Mouse (Mus musculus): ENCODE results near the gene Fam189a1. TPM values are rescaled to one million over a fixed set of nuclear protein-coding genes. Genes with fewer than 3 reads are reported as not detected.

Gene Fam189a1
- total and polyA plus RNA-seq, 3 experiments = not detected

DNA sequence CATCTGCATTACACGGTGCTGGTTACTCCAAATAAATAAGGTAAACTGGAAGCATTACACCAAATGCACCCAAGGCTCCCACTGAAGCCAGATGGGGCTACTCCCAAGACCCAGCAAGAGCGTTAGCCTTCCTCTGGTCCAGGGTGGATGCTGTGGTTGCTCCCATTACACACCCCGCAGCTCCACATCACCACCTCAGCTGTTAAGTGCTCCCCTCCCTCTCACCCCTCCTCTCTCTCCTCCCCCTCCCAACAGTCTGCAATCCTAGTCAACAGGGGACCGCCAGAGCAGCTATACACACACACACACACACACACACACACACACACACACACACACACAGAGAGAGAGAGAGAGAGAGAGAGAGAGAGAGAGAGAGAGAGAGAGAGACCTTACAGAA lies 109.7 kb downstream of the Fam189a1 start:
- no peak overlapping the region for H3K27ac ChIP-seq (ENCODE audit: control insufficient read depth, low read depth, low read length)
- H3K36me3 ChIP-seq (ENCODE audit: control insufficient read depth in 1 of 2, insufficient read depth in 2 of 2, low read length in 2 of 2) = no peaks in the 10 kb centered on the region
- TF ChIP-seq CHD2 (IDR thresholded peaks at IDR 0.05; ENCODE audit: low read length) = no peak
- no peaks in the 10 kb centered on the region for H3K9me3 ChIP-seq (replicated peaks; ENCODE audit: insufficient read depth, low read length)
- H3K4me3 ChIP-seq (ENCODE audit: control insufficient read depth in 1 of 2, insufficient read depth in 1 of 2, low read depth in 2 of 2, low read length in 2 of 2) = no peak overlapping the region
- H3K4me1 ChIP-seq (ENCODE audit: control insufficient read depth in 1 of 2, insufficient read depth in 2 of 2, low read length in 2 of 2) = no peaks in the 10 kb centered on the region
- no peak overlapping the region for H3K9ac ChIP-seq (ENCODE audit: control insufficient read depth, low read depth, low read length, poor library complexity, severe bottlenecking)
- H3K79me2 ChIP-seq (ENCODE audit: control insufficient read depth, insufficient read depth, low read length, poor library complexity) = no peaks in the 10 kb centered on the region
- no peaks in the 10 kb centered on the region for H3K27me3 ChIP-seq (ENCODE audit: control insufficient read depth in 1 of 2, insufficient read depth in 2 of 2, low read length in 2 of 2)
- no peak for DNase-seq (ENCODE audit: low read depth, low spot score)

GRCm38 (mm10) chr7:65044280-65044679 lies 112.1 kb downstream of the Fam189a1 start:
- Histone ChIP-seq H3K4me3 (ENCODE audit: control insufficient read depth in 1 of 2, insufficient read depth in 1 of 2, low read depth in 2 of 2, low read length in 2 of 2) (no peak overlapping the region), H3K79me2 (ENCODE audit: control insufficient read depth, insufficient read depth, low read length, poor library complexity) (no peaks in the 10 kb centered on the region), H3K27me3 (ENCODE audit: control insufficient read depth in 1 of 2, insufficient read depth in 2 of 2, low read length in 2 of 2) (no peaks in the 10 kb centered on the region), H3K36me3 (ENCODE audit: control insufficient read depth in 1 of 2, insufficient read depth in 2 of 2, low read length in 2 of 2) (no peaks in the 10 kb centered on the region), H3K27ac (ENCODE audit: control insufficient read depth, low read depth, low read length) (no peak overlapping the region), H3K4me1 (ENCODE audit: control insufficient read depth in 1 of 2, insufficient read depth in 2 of 2, low read length in 2 of 2) (no peaks in the 10 kb centered on the region), H3K9ac (ENCODE audit: control insufficient read depth, low read depth, low read length, poor library complexity, severe bottlenecking) (no peak overlapping the region), H3K9me3 (replicated peaks; ENCODE audit: insufficient read depth, low read length) (no peaks in the 10 kb centered on the region)
- TF ChIP-seq ZMIZ1 (IDR thresholded peaks at IDR 0.05; ENCODE audit: low read depth, low read length) (no peak), MYB (IDR thresholded peaks at IDR 0.05; ENCODE audit: low read depth, low read length) (no peak), JUND (IDR thresholded peaks at IDR 0.05; ENCODE audit: low read depth, low read length) (no peak), CHD2 (IDR thresholded peaks at IDR 0.05; ENCODE audit: low read length) (no peak), MAZ (IDR thresholded peaks at IDR 0.05; ENCODE audit: low read depth, low read length) (no peak), POLR2AphosphoS5 (IDR thresholded peaks at IDR 0.05; ENCODE audit: borderline replicate concordance, low read depth, low read length) (no peak), ELF1 (IDR thresholded peaks at IDR 0.05; ENCODE audit: low read depth, low read length) (no peak), SMC3 (IDR thresholded peaks at IDR 0.05; ENCODE audit: low read depth, low read length) (no peak), BHLHE40 (IDR thresholded peaks at IDR 0.05; ENCODE audit: borderline replicate concordance, low read depth, low read length) (no peak)
- DNase-seq (ENCODE audit: low read depth, low spot score) = no peak

DNA sequence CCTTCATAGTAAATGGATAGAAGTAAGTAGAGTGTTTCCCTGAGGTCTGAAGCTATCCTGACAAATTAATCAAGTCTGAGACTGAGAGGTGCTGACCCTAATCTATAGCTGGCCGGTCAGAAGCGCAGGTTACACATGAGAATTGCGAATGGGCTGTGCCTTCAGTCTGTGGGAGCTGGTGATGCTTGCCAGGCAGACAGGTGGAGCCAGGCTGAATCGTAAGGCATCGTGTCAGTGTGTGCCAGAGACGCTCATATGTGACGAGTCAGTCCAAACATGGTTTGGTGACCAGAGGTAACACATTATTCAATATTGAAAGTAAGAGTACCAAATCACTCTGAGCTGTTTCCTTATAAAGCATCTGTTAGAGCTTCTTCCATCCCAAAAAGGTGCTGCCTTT lies 115.3 kb downstream of the Fam189a1 start:
- H3K9me3 ChIP-seq (replicated peaks; ENCODE audit: insufficient read depth, low read length) = no peaks in the 10 kb centered on the region
- H3K9ac ChIP-seq (ENCODE audit: control insufficient read depth, low read depth, low read length, poor library complexity, severe bottlenecking) = no peak overlapping the region
- no peak for DNase-seq (ENCODE audit: low read depth, low spot score)
- TF ChIP-seq E2F4 (IDR thresholded peaks at IDR 0.05; ENCODE audit: borderline replicate concordance, low read depth, low read length) (no peak), ELF1 (IDR thresholded peaks at IDR 0.05; ENCODE audit: low read depth, low read length) (no peak), USF1 (IDR thresholded peaks at IDR 0.05; ENCODE audit: low read depth, low read length) (no peak)
- no peaks in the 10 kb centered on the region for H3K4me1 ChIP-seq (ENCODE audit: control insufficient read depth in 1 of 2, insufficient read depth in 2 of 2, low read length in 2 of 2)
- H3K36me3 ChIP-seq (ENCODE audit: control insufficient read depth in 1 of 2, insufficient read depth in 2 of 2, low read length in 2 of 2) = no peaks in the 10 kb centered on the region
- no peaks in the 10 kb centered on the region for H3K27me3 ChIP-seq (ENCODE audit: control insufficient read depth in 1 of 2, insufficient read depth in 2 of 2, low read length in 2 of 2)
- no peak overlapping the region for H3K27ac ChIP-seq (ENCODE audit: control insufficient read depth, low read depth, low read length)
- no peaks in the 10 kb centered on the region for H3K79me2 ChIP-seq (ENCODE audit: control insufficient read depth, insufficient read depth, low read length, poor library complexity)
- no peak overlapping the region for H3K4me3 ChIP-seq (ENCODE audit: control insufficient read depth in 1 of 2, insufficient read depth in 1 of 2, low read depth in 2 of 2, low read length in 2 of 2)
